Mouse (Mus musculus) forebrain, embryonic 14.5 days (tissue): ENCODE data around the gene Ifit1. TPM values are rescaled to one million over a fixed set of nuclear protein-coding genes. Genes with fewer than 3 reads are reported as not detected.
"Not testable (repeated sequence)": the region's sequence is repeated elsewhere in the genome, so short reads cannot be mapped to it uniquely, and the experiment has no call there.

Experiments used
- ATAC-seq: fragments of 200-750 bp; cut with Nextera tagmentation; 2 replicates; pipeline ENCODE4 v1.8.0; 2017; ENCODE audit warnings: mild to moderate bottlenecking, moderate library complexity
- DNase-seq: peaks from one replicate; pipeline ENCODE4 v3.0.0-alpha.2; 2015; ENCODE audit warnings: low spot score
- H3K27ac ChIP-seq: fragments of 300-500 bp; sonication (generic); 2 replicates; pipeline ENCODE4 v1.5.1; 2014; ENCODE audit warnings: low read depth, mild to moderate bottlenecking, control low read depth, low read length, moderate library complexity
- H3K27me3 ChIP-seq: fragments of 300-500 bp; sonication (generic); replicated peaks from 2 replicates; pipeline ENCODE4 v1.6.1; 2014; ENCODE audit warnings: low read length, control low read depth, mixed read lengths; ENCODE audit not compliant: control insufficient read depth, insufficient read depth
- H3K36me3 ChIP-seq: fragments of 300-500 bp; sonication (generic); 2 replicates; pipeline ENCODE4 v1.6.1; 2014; ENCODE audit warnings: low read length, control low read depth; ENCODE audit not compliant: control insufficient read depth, insufficient read depth
- H3K4me1 ChIP-seq: fragments of 300-500 bp; sonication (generic); 2 replicates; pipeline ENCODE4 v1.6.1; 2014; ENCODE audit warnings: antibody characterized with exemption, low read length, control low read depth; ENCODE audit not compliant: control insufficient read depth, insufficient read depth
- H3K4me2 ChIP-seq: fragments of 300-500 bp; sonication (generic); 2 replicates; pipeline ENCODE4 v1.6.1; 2014; ENCODE audit warnings: mild to moderate bottlenecking, control low read depth, low read length
- H3K4me3 ChIP-seq: fragments of 300-500 bp; sonication (generic); 2 replicates; pipeline ENCODE4 v1.5.1; 2014; ENCODE audit warnings: low read depth, low read length, control low read depth
- H3K9ac ChIP-seq: fragments of 300-500 bp; sonication (generic); 2 replicates; pipeline ENCODE4 v1.6.1; 2014; ENCODE audit warnings: mild to moderate bottlenecking, low read length, control low read depth, moderate library complexity
- H3K9me3 ChIP-seq: fragments of 300-500 bp; sonication (generic); replicated peaks from 2 replicates; pipeline ENCODE4 v1.6.1; 2016; ENCODE audit warnings: low read length, control low read depth, mixed read lengths; ENCODE audit not compliant: control insufficient read depth
- WGBS: fragments of 180-500 bp; shearing (Covaris S2); extraction: QIAGEN DNeasy Blood & Tissue Kit; methylation state at CpG from one replicate; pipeline ENCODE4 v1.1.7; 2014; 5-methylcytosine and 5-hydroxymethylcytosine counted together
- polyA plus RNA-seq: library from polyadenylated mRNA; unstranded; fragments of >200 nt; fragmentation: Nextera tagmentation; extraction: Ambion mirVana; gene quantifications from 2 replicates; pipeline ENCODE4 v1.2.1, GENCODE M21; 2014

Ifit1 gene
- polyA plus RNA-seq, 1 experiment from 2014 or later = 0.38 TPM

DNA sequence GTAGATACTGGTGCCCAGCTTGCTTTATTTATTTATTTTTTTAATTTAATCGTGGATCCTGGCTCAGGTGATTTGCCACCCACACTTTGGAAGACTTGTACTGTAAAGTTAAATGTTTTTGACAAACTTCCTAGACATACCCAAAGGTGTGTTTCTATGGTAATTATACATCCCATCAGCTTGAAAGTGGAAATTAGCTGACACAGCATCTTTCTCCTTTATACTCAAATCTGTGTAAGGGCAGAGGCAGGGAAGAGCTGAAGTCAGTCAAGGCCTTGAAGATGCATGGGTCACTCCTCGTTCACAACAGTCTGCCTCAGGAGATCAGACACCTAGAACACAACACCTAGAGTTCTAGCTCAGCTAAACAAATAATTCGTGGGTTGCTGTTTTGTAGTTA lies 30.6 kb upstream of the Ifit1 start:
- ATAC-seq, H3K27ac ChIP-seq, H3K27me3 ChIP-seq, H3K4me1 ChIP-seq, DNase-seq, H3K36me3 ChIP-seq, H3K4me2 ChIP-seq, H3K9me3 ChIP-seq, H3K4me3 ChIP-seq, H3K9ac ChIP-seq: not testable (repeated sequence)
- 78% methylated on average over 3 of the region's 3 CpGs for WGBS

DNA sequence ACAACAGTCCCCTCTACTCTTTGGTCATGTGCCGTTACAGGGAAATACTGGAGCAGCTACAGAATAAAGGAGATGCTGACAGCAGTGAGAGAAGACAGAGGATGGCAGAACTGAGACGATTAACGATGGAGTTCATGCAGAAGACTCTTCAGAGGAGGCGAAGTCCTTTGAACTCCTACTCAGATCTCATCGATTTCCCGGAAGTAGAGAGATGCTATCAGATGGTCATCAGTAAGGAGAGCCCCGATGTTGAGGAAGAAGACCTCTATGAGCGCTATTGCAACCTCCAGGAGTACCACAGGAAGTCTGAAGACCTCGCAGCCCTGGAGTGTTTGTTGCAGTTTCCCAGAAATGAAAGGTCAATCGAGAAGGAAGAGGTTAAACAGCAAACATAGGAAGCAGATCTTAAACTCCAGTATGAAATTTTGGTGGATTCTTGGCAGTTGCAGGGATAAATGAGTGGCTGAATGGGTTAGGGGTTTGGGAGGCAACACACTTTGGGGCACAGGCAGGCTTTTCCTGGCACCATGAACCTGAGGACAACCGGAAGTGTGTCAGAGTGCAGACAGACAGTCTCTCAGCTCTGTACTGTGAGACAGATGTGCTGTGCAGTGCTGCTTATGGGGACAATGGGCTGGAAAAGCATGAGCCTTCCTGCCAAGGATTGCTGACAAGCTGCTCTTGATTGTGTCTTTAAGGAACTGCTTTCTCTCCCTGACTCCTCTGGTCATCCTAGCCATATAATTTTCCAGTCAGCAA lies 28.2 kb upstream of the Ifit1 start:
- H3K36me3 ChIP-seq, H3K4me2 ChIP-seq, H3K4me3 ChIP-seq, H3K4me1 ChIP-seq, DNase-seq, H3K9me3 ChIP-seq, ATAC-seq, H3K27ac ChIP-seq, H3K27me3 ChIP-seq, H3K9ac ChIP-seq: not testable (repeated sequence)
- 91% methylated on average over 4 of the region's 11 CpGs for WGBS

DNA sequence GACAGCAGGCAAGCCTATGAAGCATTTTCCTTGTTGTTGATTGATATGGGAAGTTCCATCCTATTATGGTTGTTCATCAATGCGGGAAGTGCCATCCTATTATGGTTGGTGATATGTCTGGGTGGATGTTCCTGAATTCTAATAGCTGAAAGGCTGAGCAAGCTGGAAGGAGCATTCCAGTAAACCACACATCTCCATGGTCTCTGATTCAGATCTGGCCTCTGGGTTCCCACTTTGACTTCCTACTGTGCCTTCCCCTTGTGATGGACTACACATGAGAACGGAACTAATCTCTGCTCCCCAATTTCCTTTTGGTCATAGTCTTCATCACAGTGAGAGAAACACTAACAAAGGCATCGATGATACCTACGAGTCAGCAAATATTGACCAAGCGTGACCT lies 19.8 kb upstream of the Ifit1 start:
- Histone ChIP-seq H3K4me2 (no peak overlapping the region), H3K27me3 (no peaks in the 10 kb centered on the region), H3K27ac (no peak overlapping the region), H3K4me3 (no peak overlapping the region), H3K4me1 (no peaks in the 10 kb centered on the region), H3K36me3 (no peaks in the 10 kb centered on the region), H3K9ac (no peak overlapping the region), H3K9me3 (no peaks in the 10 kb centered on the region)
- DNase-seq (no peak), ATAC-seq (no peak)
- 94% methylated on average over 5 of the region's 5 CpGs for WGBS

DNA sequence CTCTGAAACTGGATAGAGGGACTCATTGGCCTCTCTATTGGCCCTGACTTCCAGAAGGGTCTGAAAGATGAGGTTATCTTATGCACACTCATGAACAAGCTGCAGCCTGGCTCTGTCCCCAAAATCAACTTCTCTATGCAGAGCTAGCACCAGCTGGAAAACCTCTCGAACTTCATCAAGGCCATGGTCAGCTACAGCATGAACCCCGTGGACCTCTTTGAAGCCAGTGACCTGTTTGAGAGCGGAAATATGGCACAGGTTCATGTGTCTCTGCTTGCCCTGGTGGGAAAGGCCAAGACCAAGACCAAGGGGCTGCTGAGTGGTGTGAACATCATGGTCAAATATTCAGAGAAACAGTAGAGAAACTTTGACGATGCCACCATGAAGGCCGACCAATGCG lies 16.9 kb upstream of the Ifit1 start:
- no peak for ATAC-seq
- WGBS = 93% methylated on average over 6 of the region's 6 CpGs
- Histone ChIP-seq H3K9ac (no peak overlapping the region), H3K4me2 (no peak overlapping the region), H3K9me3 (no peaks in the 10 kb centered on the region), H3K36me3 (no peaks in the 10 kb centered on the region), H3K27me3 (no peaks in the 10 kb centered on the region), H3K4me1 (no peaks in the 10 kb centered on the region), H3K4me3 (no peak overlapping the region), H3K27ac (no peak overlapping the region)
- DNase-seq = no peak

DNA sequence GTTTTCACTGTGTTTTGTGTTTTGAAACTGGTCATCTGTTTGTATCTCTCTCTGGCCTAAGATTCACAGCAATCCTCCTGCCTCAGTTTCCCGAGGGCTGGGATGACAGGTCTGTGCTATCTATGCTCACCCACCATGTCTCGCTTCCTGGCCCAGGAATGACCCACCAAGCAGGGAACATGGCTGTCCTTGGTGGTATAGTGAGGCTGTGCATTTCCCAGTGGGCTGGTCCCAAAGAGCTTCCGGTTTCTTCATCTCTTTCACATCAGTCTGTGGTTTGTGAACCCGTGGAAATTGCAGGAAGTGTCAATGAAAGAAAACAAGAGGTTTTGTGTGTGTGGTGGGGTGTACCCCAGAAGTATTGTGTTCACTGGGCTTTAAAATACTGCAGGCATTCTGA lies 16.0 kb upstream of the Ifit1 start:
- ATAC-seq (no peak), DNase-seq (no peak)
- Histone ChIP-seq H3K9me3 (no peaks in the 10 kb centered on the region), H3K27ac (no peak overlapping the region), H3K27me3 (no peaks in the 10 kb centered on the region), H3K36me3 (no peaks in the 10 kb centered on the region), H3K4me2 (no peak overlapping the region), H3K4me3 (no peak overlapping the region), H3K9ac (no peak overlapping the region), H3K4me1 (no peaks in the 10 kb centered on the region)
- 79% methylated on average over 4 of the region's 4 CpGs for WGBS

DNA sequence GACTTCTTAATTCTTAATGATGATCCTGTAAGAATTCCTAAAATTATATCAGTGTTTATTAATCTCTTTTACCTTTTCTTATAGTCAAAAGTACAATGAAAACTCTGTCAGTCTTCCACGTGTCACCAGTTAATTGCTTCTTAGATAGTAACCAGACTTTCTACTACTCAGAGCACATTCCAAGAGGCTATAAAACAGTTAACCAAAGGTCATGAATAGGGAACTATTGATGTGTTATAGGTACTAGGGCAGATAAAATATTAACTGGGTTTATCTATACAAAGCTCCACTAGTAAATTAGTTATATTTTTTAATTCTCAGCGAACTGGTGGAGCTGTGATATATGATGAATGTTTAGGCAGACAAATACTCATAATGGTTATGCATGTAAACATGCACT lies 13.2 kb upstream of the Ifit1 start:
- H3K9ac ChIP-seq = no peak overlapping the region
- H3K4me3 ChIP-seq = no peak overlapping the region
- ATAC-seq = no peak
- H3K9me3 ChIP-seq = no peaks in the 10 kb centered on the region
- no peak overlapping the region for H3K27ac ChIP-seq
- no peak for DNase-seq
- 78% methylated on average over 2 of the region's 2 CpGs for WGBS
- H3K4me1 ChIP-seq = no peaks in the 10 kb centered on the region
- no peaks in the 10 kb centered on the region for H3K27me3 ChIP-seq
- H3K36me3 ChIP-seq = no peaks in the 10 kb centered on the region
- H3K4me2 ChIP-seq = no peak overlapping the region

DNA sequence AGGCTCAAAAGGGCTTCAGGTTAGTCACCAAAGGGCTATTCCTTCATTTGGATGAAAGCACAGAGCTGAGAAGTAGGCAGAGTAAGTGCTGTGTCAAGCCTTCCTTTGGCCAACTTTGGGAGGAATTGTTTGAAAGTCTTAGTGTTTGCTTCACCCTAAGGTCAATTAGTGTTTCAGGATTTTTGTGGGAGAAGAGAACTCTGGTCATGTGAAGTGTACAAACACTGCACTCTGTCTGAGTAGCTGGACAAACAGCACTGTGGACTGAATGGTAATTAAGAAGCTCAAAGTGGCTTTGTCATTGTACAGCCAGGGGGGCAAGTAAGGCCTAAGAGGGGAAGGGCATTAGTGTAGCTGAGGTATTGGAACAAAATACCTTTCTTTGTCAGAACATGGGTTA lies 9.2 kb upstream of the Ifit1 start:
- DNase-seq (no peak), ATAC-seq (no peak)
- no peaks in the 10 kb centered on the region for H3K9me3 ChIP-seq
- no peaks in the 10 kb centered on the region for H3K27me3 ChIP-seq
- no peaks in the 10 kb centered on the region for H3K36me3 ChIP-seq
- H3K4me2 ChIP-seq = no peak overlapping the region
- H3K4me3 ChIP-seq = no peak overlapping the region
- no peak overlapping the region for H3K9ac ChIP-seq
- H3K4me1 ChIP-seq = no peaks in the 10 kb centered on the region
- H3K27ac ChIP-seq = no peak overlapping the region

DNA sequence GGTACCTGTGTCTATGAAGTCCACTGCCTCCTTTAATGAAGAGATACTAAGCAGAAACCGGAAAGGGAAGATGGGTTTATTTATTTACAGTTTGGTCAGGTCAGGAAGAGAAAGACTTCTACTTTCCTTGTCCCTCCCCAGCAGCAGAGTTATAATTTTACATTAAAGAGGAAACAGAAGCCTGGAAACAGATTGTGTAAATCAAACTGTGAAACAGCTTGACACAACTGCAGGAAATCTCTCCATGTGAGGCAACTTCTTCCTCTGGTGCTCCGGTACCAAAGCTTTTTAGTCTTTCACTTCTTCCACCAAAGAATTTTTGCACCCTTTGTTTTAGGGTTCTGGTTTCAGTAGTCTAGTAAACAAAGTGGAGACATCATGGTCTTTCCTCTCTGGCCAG lies 7.2 kb upstream of the Ifit1 start:
- DNase-seq (no peak), ATAC-seq (no peak)
- 84% methylated on average over 2 of the region's 2 CpGs for WGBS
- H3K9me3 ChIP-seq = no peaks in the 10 kb centered on the region
- no peaks in the 10 kb centered on the region for H3K4me1 ChIP-seq
- H3K4me2 ChIP-seq = no peak overlapping the region
- H3K36me3 ChIP-seq = no peaks in the 10 kb centered on the region
- H3K27ac ChIP-seq = no peak overlapping the region
- no peaks in the 10 kb centered on the region for H3K27me3 ChIP-seq
- no peak overlapping the region for H3K9ac ChIP-seq
- H3K4me3 ChIP-seq = no peak overlapping the region

DNA sequence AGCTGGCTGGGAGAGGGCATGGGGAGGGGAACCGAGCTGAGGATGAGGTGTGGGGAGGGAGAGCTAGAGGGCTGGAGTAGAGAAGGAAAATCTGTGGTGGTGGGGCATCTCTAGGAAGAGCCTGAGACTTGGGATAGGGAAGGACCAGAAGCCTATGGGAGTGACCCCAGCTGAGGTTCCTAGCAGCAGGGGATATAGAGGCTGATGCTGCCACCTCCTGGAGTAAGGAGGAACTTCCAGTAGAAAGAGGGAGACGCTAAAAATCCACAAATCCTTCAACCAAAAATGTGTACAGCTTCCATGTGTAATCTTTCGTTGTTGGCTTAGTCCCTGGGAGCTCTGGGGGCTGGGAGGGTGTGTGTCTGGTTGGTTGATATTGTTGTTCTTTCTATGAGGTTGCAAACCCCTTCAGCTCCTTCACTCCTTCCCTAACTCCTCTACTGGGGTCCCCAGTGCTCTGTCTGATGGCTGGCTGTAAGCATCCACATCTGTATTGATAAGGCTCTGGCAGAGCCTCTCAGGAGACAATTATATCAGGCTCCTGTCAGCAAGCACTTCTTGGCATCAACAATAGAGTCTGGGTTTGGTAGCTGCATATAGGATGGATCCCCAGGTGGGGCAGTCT lies 3.6 kb upstream of the Ifit1 start:
- WGBS = 13% methylated on average over 3 of the region's 3 CpGs
- Histone ChIP-seq H3K9ac (no peak overlapping the region), H3K27me3 (no peaks in the 10 kb centered on the region), H3K4me2 (no peak overlapping the region), H3K36me3 (no peaks in the 10 kb centered on the region), H3K9me3 (no peaks in the 10 kb centered on the region), H3K4me3 (no peak overlapping the region), H3K4me1 (no peaks in the 10 kb centered on the region), H3K27ac (no peak overlapping the region)
- peak; percentile 66 for DNase-seq
- peak; percentile 72; the same call in 1 of the 2 replicates for ATAC-seq
